Mouse (Mus musculus) inflammation-experienced regulatory T-cells, adult 16 weeks (primary cell): Measurements from ENCODE around the gene Fsd2. TPM values are rescaled to one million over a fixed set of nuclear protein-coding genes. Genes with fewer than 3 reads are reported as not detected.

Experiments
- polyA plus RNA-seq: library from polyadenylated mRNA; unstranded; fragments of 100-300 nt; shearing (Covaris generic); gene quantifications from one replicate; pipeline ENCODE4 v1.2.1, GENCODE M21; 2017

Gene Fsd2
- polyA plus RNA-seq = 7.4 TPM

GRCm38 (mm10) chr7:81566892-81567291 lies at the start of gene Fsd2:
Gene Fsd2, minus strand, starts transcription at chr7:81566944.

GRCm38 (mm10) chr7:81571108-81571940 lies 4.6 kb upstream of the Fsd2 start, which contains the start of gene Whamm:
Gene Whamm, plus strand, starts transcription at chr7:81571266.

GRCm38 (mm10) chr7:81498181-81498580 lies 68.6 kb downstream of the Fsd2 start, which contains the start of gene BC048679:
Gene BC048679, minus strand, starts transcription at chr7:81498281.

GRCm38 (mm10) chr7:81493331-81494021 lies 73.3 kb downstream of the Fsd2 start, which contains the start of gene Ap3b2:
Gene Ap3b2, minus strand, starts transcription at chr7:81493925.

Other genes with a start within 250 kb of the Fsd2 start
- gene Rps17, start 221.7 kb downstream of the Fsd2 start, polyA plus RNA-seq = 682 TPM
- not detected for gene Cpeb1, start 111.5 kb downstream of the Fsd2 start, polyA plus RNA-seq
- gene Ap3b2, start 73.0 kb downstream of the Fsd2 start, polyA plus RNA-seq = not detected
- gene BC048679, start 68.7 kb downstream of the Fsd2 start, polyA plus RNA-seq = not detected
- gene Whamm, start 4.3 kb upstream of the Fsd2 start, polyA plus RNA-seq = 1.6 TPM
- not detected for gene Homer2, start 140.6 kb upstream of the Fsd2 start, polyA plus RNA-seq
- gene Ramac, start 196.0 kb upstream of the Fsd2 start, polyA plus RNA-seq = 164 TPM
- gene 3110040N11Rik, start 222.5 kb upstream of the Fsd2 start, polyA plus RNA-seq = 67.2 TPM